Mouse (Mus musculus) bone marrow macrophage, adult 2 months (primary cell): ENCODE results near the gene Parp9.

Experiments used
- CTCF ChIP-seq: IDR thresholded peaks from 2 replicates; pipeline ENCODE4 v1.5.1; 2012; ENCODE audit warnings: low read depth, mild to moderate bottlenecking, low read length, moderate library complexity
- POLR2A ChIP-seq: IDR thresholded peaks from 2 replicates; pipeline ENCODE4 v1.6.1; 2012; ENCODE audit warnings: mild to moderate bottlenecking, low read depth, low read length, borderline replicate concordance

- TF ChIP-seq CTCF (no peak), POLR2A (no peak)
Measured at GRCm38 (mm10) chr16:35905355-35905754, 32.9 kb upstream of the Parp9 start.
